Mouse (Mus musculus) heart, postnatal 10 days (tissue): Measurements from ENCODE around the gene BC051142. TPM values are rescaled to one million over a fixed set of nuclear protein-coding genes. Genes with fewer than 3 reads are reported as not detected.

Experiments used
- DNase-seq, 2 experiments: peaks; one replicate each; pipeline ENCODE4 v3.0.0; 2021
- intact Hi-C: fragments of 180-260 bp; cut with DNase I; formaldehyde crosslinking; loops from one replicate; pipeline ENCODE4 v1.15.1; 2025
- total RNA-seq, 2 experiments: library from RNA; stranded (reverse); gene quantifications; 2 replicates each; pipeline ENCODE4 v1.2.3; 2021

The BC051142 gene
- not detected for total RNA-seq

GRCm38 (mm10) chr17:34398711-34399393 lies at the start of gene BC051142:
Gene BC051142 (plus strand): TSS chr17:34398820.
- DNase-seq = peak; percentile 75 to 81
- intact Hi-C loops = no loop called here

GRCm38 (mm10) chr17:34349429-34349828 lies 49.2 kb upstream of the BC051142 start:
- peak; percentile 74 to 87 for DNase-seq
- intact Hi-C loops = loop anchor here (1.0 kb wide), 1 partner anchor 99 kb away; no protein-coding TSS in a partner anchor

GRCm38 (mm10) chr17:34354539-34354938 lies 44.1 kb upstream of the BC051142 start, which contains the start of gene Btnl2:
Gene Btnl2 (plus strand): TSS chr17:34354822.
- DNase-seq = no peak
- intact Hi-C loops = no loop called here

- intact Hi-C loops = no loop called here
- peak in 1 of 2 experiments; percentile 4 for DNase-seq
Observed at GRCm38 (mm10) chr17:34354940-34355339, 43.7 kb upstream of the BC051142 start.

- DNase-seq = no peak
- intact Hi-C loops = no loop called here
Observed at GRCm38 (mm10) chr17:34362954-34363546, 35.6 kb upstream of the BC051142 start.

GRCm38 (mm10) chr17:34363676-34364310 lies 34.8 kb upstream of the BC051142 start:
- DNase-seq = no peak
- intact Hi-C loops = no loop called here

- intact Hi-C loops = no loop called here
- DNase-seq = no peak
Observed at GRCm38 (mm10) chr17:34365031-34365430, 33.6 kb upstream of the BC051142 start.

GRCm38 (mm10) chr17:34370563-34370962 lies 28.1 kb upstream of the BC051142 start:
- no peak for DNase-seq
- intact Hi-C loops = no loop called here

- no peak for DNase-seq
- intact Hi-C loops = no loop called here
Observed at GRCm38 (mm10) chr17:34373055-34373709, 25.4 kb upstream of the BC051142 start.

GRCm38 (mm10) chr17:34376847-34377246 lies 21.8 kb upstream of the BC051142 start, which contains the start of gene Btnl1:
Gene Btnl1 (plus strand): TSS chr17:34377132.
- no peak for DNase-seq
- intact Hi-C loops = no loop called here

GRCm38 (mm10) chr17:34377450-34378209 lies 21.0 kb upstream of the BC051142 start:
- intact Hi-C loops = no loop called here
- DNase-seq = no peak

- DNase-seq = no peak
- intact Hi-C loops = no loop called here
Observed at GRCm38 (mm10) chr17:34378716-34379115, 19.9 kb upstream of the BC051142 start.

GRCm38 (mm10) chr17:34379451-34379850 lies 19.2 kb upstream of the BC051142 start:
- intact Hi-C loops = no loop called here
- DNase-seq = no peak

GRCm38 (mm10) chr17:34381876-34382275 lies 16.7 kb upstream of the BC051142 start:
- DNase-seq = no peak
- intact Hi-C loops = no loop called here

- peak in 1 of 2 experiments; percentile 22 for DNase-seq
- intact Hi-C loops = no loop called here
Observed at GRCm38 (mm10) chr17:34383212-34383611, 15.4 kb upstream of the BC051142 start.

- DNase-seq = no peak
- intact Hi-C loops = no loop called here
Observed at GRCm38 (mm10) chr17:34384699-34385098, 13.9 kb upstream of the BC051142 start.

GRCm38 (mm10) chr17:34386656-34387055 lies 12.0 kb upstream of the BC051142 start:
- intact Hi-C loops = no loop called here
- DNase-seq = no peak

- intact Hi-C loops = loop anchor here (1.0 kb wide), 1 partner anchor 23 kb away; no protein-coding TSS in a partner anchor
- peak in 1 of 2 experiments; percentile 43 for DNase-seq
Observed at GRCm38 (mm10) chr17:34388513-34388912, 10.1 kb upstream of the BC051142 start.

GRCm38 (mm10) chr17:34391507-34391906 lies 7.1 kb upstream of the BC051142 start:
- DNase-seq = no peak
- intact Hi-C loops = no loop called here

- intact Hi-C loops = no loop called here
- DNase-seq = peak; percentile 37 to 41
Observed at GRCm38 (mm10) chr17:34392321-34392720, 6.3 kb upstream of the BC051142 start.
